9 mouse cellular contexts compared by ENCODE assay signal in genomic region chr3:95433301-95433915, GRCm38 (mm10). TPM values are rescaled to one million over a fixed set of nuclear protein-coding genes. Genes with fewer than 3 reads are reported as not detected.
A peak's percentile ranks its signal among the peaks of the same experiment; 100 is the strongest.
DNase-seq lines count a peak whose midpoint lies in the region; ATAC-seq lines count a peak whose summit lies in the region.
"Had no signal": no experiment of that assay in that cellular context is flagged by ENCODE, and none has a peak within 500 bp of the region (broad histone marks: within the 10 kb centered on the region; RNA-seq: fewer than 3 reads in every experiment).

No protein-coding gene starts in this region.

- ATAC-seq in neural tube, embryonic 11.5 days (ENCODE audit: insufficient read depth, low FRiP score, low TSS enrichment) = no peak
- peak; percentile 7 for ATAC-seq in erythroid progenitor cell, adult 5-6 weeks (replicated peaks; ENCODE audit: low FRiP score, poor library complexity, severe bottlenecking)
- no peak for ATAC-seq in limb, embryonic 12.5 days (ENCODE audit: insufficient number of reproducible peaks, insufficient read depth, low FRiP score, low TSS enrichment, low read depth)
- ATAC-seq in stomach, embryonic 15.5 days (ENCODE audit: insufficient read depth, low FRiP score, low read depth) = no peak

- 0 out of 2 replicates have a peak, but pooled peaks cover 2% of the 10 kb centered on the region for H3K36me3 ChIP-seq in neural tube, embryonic 11.5 days (ENCODE audit: control insufficient read depth, insufficient read depth, low read length)
- peaks cover 19% of the 10 kb centered on the region for H3K36me3 ChIP-seq in limb, embryonic 12.5 days
- H3K36me3 ChIP-seq in stomach, embryonic 15.5 days = 0 out of 2 replicates have a peak, but pooled peaks cover 11% of the 10 kb centered on the region

- no peak overlapping the region for H3K4me3 ChIP-seq in neural tube, embryonic 11.5 days (ENCODE audit: low read depth, low read length)
- peak overlapping the region; percentile 81 for H3K4me3 ChIP-seq in limb, embryonic 12.5 days (replicated peaks)
- peak overlapping the region; percentile 77 for H3K4me3 ChIP-seq in stomach, embryonic 15.5 days (replicated peaks)

- WGBS in neural tube, embryonic 11.5 days = 77% methylated on average over 10 of the region's 10 CpGs
- WGBS in limb, embryonic 12.5 days = 78% methylated on average over 10 of the region's 10 CpGs
- WGBS in stomach, embryonic 15.5 days = 69% methylated on average over 10 of the region's 10 CpGs

- no peak overlapping the region for H3K27ac ChIP-seq in neural tube, embryonic 11.5 days (ENCODE audit: low read depth, low read length)
- H3K27ac ChIP-seq in limb, embryonic 12.5 days = 0 out of 2 replicates have a peak overlapping the region, but pooled peaks have one; percentile 85
- peak overlapping the region; percentile 65; the same call in 1 of the 2 replicates for H3K27ac ChIP-seq in stomach, embryonic 15.5 days

- DNase-seq in neural tube, embryonic 11.5 days (ENCODE audit: low spot score) = no peak
- no peak for DNase-seq in neural tube, embryonic 10.5 days (ENCODE audit: extremely low spot score, low spot score)
- no peak for DNase-seq in spleen, adult 18-20 months
- DNase-seq in urinary bladder, postnatal 14 days (ENCODE audit: low spot score) = no peak
- no peak for DNase-seq in adrenal gland, postnatal 4 days (ENCODE audit: low spot score in 2 of 2)

- H3K27me3 ChIP-seq in neural tube, embryonic 11.5 days (ENCODE audit: control insufficient read depth, insufficient read depth, low read length) = no peaks in the 10 kb centered on the region
- no peaks in the 10 kb centered on the region for H3K27me3 ChIP-seq in limb, embryonic 12.5 days
- H3K27me3 ChIP-seq in stomach, embryonic 15.5 days (replicated peaks) = no peaks in the 10 kb centered on the region

- H3K4me2 ChIP-seq in neural tube, embryonic 11.5 days (ENCODE audit: low read depth) = peak overlapping the region; percentile 34; the same call in 1 of the 2 replicates
- peak overlapping the region; percentile 80 for H3K4me2 ChIP-seq in limb, embryonic 12.5 days
- H3K4me2 ChIP-seq in stomach, embryonic 15.5 days = peak overlapping the region; percentile 52

- H3K9me3 ChIP-seq in neural tube, embryonic 11.5 days (ENCODE audit: control insufficient read depth, low read length) = no peaks in the 10 kb centered on the region
- H3K9me3 ChIP-seq in limb, embryonic 12.5 days = no peaks in the 10 kb centered on the region
- no peaks in the 10 kb centered on the region for H3K9me3 ChIP-seq in stomach, embryonic 15.5 days

- peaks cover 5% of the 10 kb centered on the region for H3K4me1 ChIP-seq in neural tube, embryonic 11.5 days (ENCODE audit: control insufficient read depth, insufficient read depth, low read length)
- H3K4me1 ChIP-seq in limb, embryonic 12.5 days (replicated peaks) = peaks cover 5% of the 10 kb centered on the region; the same call in 1 of the 2 replicates
- no peaks in the 10 kb centered on the region for H3K4me1 ChIP-seq in stomach, embryonic 15.5 days

- H3K9ac ChIP-seq in neural tube, embryonic 11.5 days (ENCODE audit: low read length) = no peak overlapping the region
- no peak overlapping the region for H3K9ac ChIP-seq in limb, embryonic 12.5 days (replicated peaks)
- no peak overlapping the region for H3K9ac ChIP-seq in stomach, embryonic 15.5 days

RNA-seq across cellular contexts. Expression of gene Arnt, which starts 0.8 kb away (rescaled TPM):
- 23.4 and 27.2 TPM in 2 replicates for polyA plus RNA-seq in neural tube, embryonic 11.5 days (2014; fragmentation: Nextera tagmentation; extraction: Ambion mirVana)
- 57.7 and 75.9 TPM in 2 replicates for total RNA-seq in erythroid progenitor cell, adult 5-6 weeks (2015; ENCODE audit: low replicate concordance)
- total RNA-seq in erythroid progenitor cell, adult 5-6 weeks (2017; ENCODE audit: low replicate concordance) = 53.8 and 74.5 TPM in 2 replicates
- polyA plus RNA-seq in limb, embryonic 12.5 days (2016; fragmentation: Nextera tagmentation; extraction: Ambion mirVana) = 49.4 and 56.6 TPM in 2 replicates
- polyA plus RNA-seq in stomach, embryonic 15.5 days (2015; fragmentation: Nextera tagmentation; extraction: Ambion mirVana) = 38.6 and 42.4 TPM in 2 replicates
- total RNA-seq in adrenal gland, postnatal 4 days (2021) = 10 to 100 TPM; 76.4 to 76.5 TPM

RNA-seq across cellular contexts. Expression of gene 4930558C23Rik, which starts 30.8 kb away (rescaled TPM):
- polyA plus RNA-seq in neural tube, embryonic 11.5 days (2014; fragmentation: Nextera tagmentation; extraction: Ambion mirVana) = not detected in 2 replicates
- not detected in 2 replicates for total RNA-seq in erythroid progenitor cell, adult 5-6 weeks (2015; ENCODE audit: low replicate concordance)
- total RNA-seq in erythroid progenitor cell, adult 5-6 weeks (2017; ENCODE audit: low replicate concordance) = not detected in 2 replicates
- not detected in 2 replicates for polyA plus RNA-seq in limb, embryonic 12.5 days (2016; fragmentation: Nextera tagmentation; extraction: Ambion mirVana)
- polyA plus RNA-seq in stomach, embryonic 15.5 days (2015; fragmentation: Nextera tagmentation; extraction: Ambion mirVana) = not detected in 2 replicates
- total RNA-seq in adrenal gland, postnatal 4 days (2021) = not detected
- polyA plus RNA-seq: small intestine, adult 2 months had no signal
